Mouse (Mus musculus): Measurements from ENCODE around the gene Pbld2. TPM values are rescaled to one million over a fixed set of nuclear protein-coding genes. Genes with fewer than 3 reads are reported as not detected.

The Pbld2 gene
- polyA plus RNA-seq (2016; fragmentation: Nextera tagmentation; extraction: Ambion mirVana): 0.73 and 0.80 TPM in 2 replicates

DNA sequence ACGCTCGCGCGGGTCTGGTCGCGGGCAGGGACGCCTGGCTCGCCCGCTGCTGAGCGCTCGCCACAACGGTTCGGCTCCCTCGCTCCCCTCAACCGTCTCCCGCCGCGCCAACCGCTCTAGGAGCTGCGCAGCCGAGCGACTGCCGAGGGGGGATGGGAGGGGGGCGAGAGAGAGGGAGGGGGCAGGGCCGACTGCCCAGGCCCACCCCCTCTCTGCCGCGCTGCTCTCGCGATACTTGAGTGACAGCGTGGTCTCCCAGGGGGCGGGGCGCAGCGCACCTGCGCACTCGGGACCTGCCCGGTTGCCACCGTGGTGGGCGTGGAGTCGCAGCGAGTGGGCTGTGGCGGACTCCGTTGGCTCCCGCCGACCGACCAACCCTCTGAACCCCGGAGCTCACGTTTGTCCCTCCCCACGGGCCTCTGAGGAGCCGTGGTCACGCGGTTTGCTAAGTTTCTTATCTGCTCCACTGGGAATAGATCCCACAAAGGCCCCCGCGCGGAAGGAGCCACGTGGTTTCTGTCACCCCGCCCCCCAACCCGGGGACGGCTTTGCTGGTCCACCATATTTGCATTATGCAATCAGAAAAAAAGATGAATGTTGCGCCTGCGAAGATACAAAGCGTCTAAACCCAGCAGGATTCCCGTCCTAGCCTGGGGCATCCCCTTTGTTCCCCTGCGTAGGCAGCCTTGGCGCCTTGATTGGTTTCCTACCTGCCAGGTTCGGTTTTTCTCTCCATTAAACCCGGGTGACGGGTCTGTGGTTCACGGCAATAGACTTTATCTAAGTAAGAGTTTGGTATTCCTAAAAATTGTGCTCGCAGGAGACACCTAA lies at the start of gene Pbld2, which contains the start of gene Hnrnph3:
Pbld2 (plus strand) TSS at position 567 of the 831 bp plus-strand sequence.
Hnrnph3 (minus strand) TSS at position 469 of the 831 bp plus-strand sequence.
- peaks cover 50% of the 10 kb centered on the region for H3K4me1 ChIP-seq
- H3K4me2 ChIP-seq (replicated peaks): peak within 1 kb of the TSS; percentile 76
- ATAC-seq (ENCODE audit: low FRiP score, low read depth): peak; percentile 91
- H3K27me3 ChIP-seq (replicated peaks): no peaks in the 10 kb centered on the region
- WGBS: under 1% methylated on average over 56 of the region's 69 CpGs
- no peaks in the 10 kb centered on the region for H3K36me3 ChIP-seq
- peak within 1 kb of the TSS; percentile 99 for H3K9ac ChIP-seq
- peak within 1 kb of the TSS; percentile 95 for H3K4me3 ChIP-seq
- H3K9me3 ChIP-seq: no peaks in the 10 kb centered on the region
- peak within 1 kb of the TSS; percentile 99 for H3K27ac ChIP-seq

- peak overlapping the region; percentile 84; the same call in 1 of the 2 replicates for H3K9ac ChIP-seq
- H3K9me3 ChIP-seq: no peaks in the 10 kb centered on the region
- peak overlapping the region; percentile 66 for H3K4me2 ChIP-seq (replicated peaks)
- no peaks in the 10 kb centered on the region for H3K27me3 ChIP-seq (replicated peaks)
- peaks cover 29% of the 10 kb centered on the region for H3K36me3 ChIP-seq
- H3K27ac ChIP-seq: no peak overlapping the region
- ATAC-seq (ENCODE audit: low FRiP score, low read depth): peak; percentile 13; the same call in 1 of the 2 replicates
- 10% methylated on average over 10 of the region's 10 CpGs for WGBS
- H3K4me1 ChIP-seq: peaks cover 10% of the 10 kb centered on the region
- peak overlapping the region; percentile 92 for H3K4me3 ChIP-seq
Observed at GRCm38 (mm10) chr10:62979667-62980038, 44.5 kb upstream of the Pbld2 start.

DNA sequence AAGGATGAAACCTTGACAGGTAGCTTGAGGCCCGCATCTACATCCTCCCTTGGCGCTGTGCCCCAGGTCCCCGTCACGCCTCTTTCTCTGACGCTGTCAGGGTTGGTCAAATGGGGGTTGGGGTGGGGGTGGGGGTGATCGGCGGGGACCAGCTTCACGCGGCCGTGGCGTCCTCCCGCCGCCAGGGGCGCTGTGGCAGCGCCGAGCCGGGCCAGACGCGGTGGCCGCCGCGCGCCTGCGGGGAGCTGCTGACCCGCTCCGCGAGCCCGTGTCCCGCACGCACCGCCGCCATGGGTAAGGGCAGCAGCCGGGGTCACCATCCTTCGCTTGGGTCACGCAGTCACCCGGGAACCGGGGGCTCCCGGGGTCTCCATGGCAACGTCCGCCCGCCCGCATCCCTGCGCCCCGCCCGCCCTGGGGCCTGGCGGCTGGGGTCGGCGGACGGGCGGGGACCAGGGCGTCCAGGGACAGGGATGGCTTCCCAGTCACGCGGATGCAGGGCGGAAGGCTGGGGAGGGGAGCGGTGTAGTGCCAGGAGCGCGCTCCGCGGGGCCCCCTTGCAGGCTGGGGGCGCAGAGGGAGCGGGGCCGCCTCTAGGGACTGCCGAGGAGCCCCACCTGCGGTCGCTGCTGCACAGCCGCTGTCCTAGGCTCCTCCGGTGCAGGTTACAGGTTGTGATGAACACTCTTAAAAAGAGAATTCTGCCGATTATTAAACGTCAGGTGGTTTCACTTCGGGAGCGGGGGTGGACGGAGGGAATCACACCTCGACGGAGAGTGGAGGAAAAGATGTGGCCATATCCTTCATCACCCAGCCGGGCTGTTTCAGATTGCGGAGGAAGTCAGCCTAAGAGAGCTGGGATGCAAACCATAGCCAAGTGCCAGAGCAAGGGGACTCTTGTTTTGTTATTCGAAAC lies 43.8 kb upstream of the Pbld2 start, which contains the start of gene Rufy2:
Rufy2 (plus strand) TSS at position 185 of the 916 bp plus-strand sequence.
- H3K27me3 ChIP-seq (replicated peaks): no peaks in the 10 kb centered on the region
- under 1% methylated on average over 77 of the region's 77 CpGs for WGBS
- peak within 1 kb of the TSS; percentile 66 for H3K4me2 ChIP-seq (replicated peaks)
- H3K4me3 ChIP-seq: peak within 1 kb of the TSS; percentile 92
- H3K4me1 ChIP-seq: peaks cover 10% of the 10 kb centered on the region
- peak within 1 kb of the TSS; percentile 84 for H3K9ac ChIP-seq
- no peaks in the 10 kb centered on the region for H3K9me3 ChIP-seq
- peaks cover 36% of the 10 kb centered on the region for H3K36me3 ChIP-seq
- H3K27ac ChIP-seq: peak within 1 kb of the TSS; percentile 64; the same call in 1 of the 2 replicates
- peak; percentile 93 for ATAC-seq (ENCODE audit: low FRiP score, low read depth)

GRCm38 (mm10) chr10:62984072-62984471 lies 40.0 kb upstream of the Pbld2 start:
- H3K4me3 ChIP-seq: no peak overlapping the region
- no peak for ATAC-seq (ENCODE audit: low FRiP score, low read depth)
- peaks cover 10% of the 10 kb centered on the region for H3K4me1 ChIP-seq
- H3K9me3 ChIP-seq: no peaks in the 10 kb centered on the region
- no peak overlapping the region for H3K9ac ChIP-seq
- H3K36me3 ChIP-seq: peaks cover 63% of the 10 kb centered on the region
- no peak overlapping the region for H3K4me2 ChIP-seq (replicated peaks)
- no peaks in the 10 kb centered on the region for H3K27me3 ChIP-seq (replicated peaks)
- no peak overlapping the region for H3K27ac ChIP-seq
- WGBS: 95% methylated on average over 11 of the region's 11 CpGs

- Histone ChIP-seq H3K4me1 (peaks cover 9% of the 10 kb centered on the region), H3K4me2 (replicated peaks) (no peak overlapping the region), H3K9me3 (no peaks in the 10 kb centered on the region), H3K4me3 (no peak overlapping the region), H3K36me3 (peaks cover 68% of the 10 kb centered on the region), H3K27me3 (replicated peaks) (no peaks in the 10 kb centered on the region), H3K27ac (no peak overlapping the region), H3K9ac (no peak overlapping the region)
- WGBS: 93% methylated on average over 6 of the region's 6 CpGs
- no peak for ATAC-seq (ENCODE audit: low FRiP score, low read depth)
Observed at GRCm38 (mm10) chr10:62984495-62984894, 39.6 kb upstream of the Pbld2 start.

- no peak overlapping the region for H3K27ac ChIP-seq
- no peaks in the 10 kb centered on the region for H3K27me3 ChIP-seq (replicated peaks)
- WGBS: 30% methylated on average over 3 of the region's 3 CpGs
- no peaks in the 10 kb centered on the region for H3K4me1 ChIP-seq
- H3K9ac ChIP-seq: no peak overlapping the region
- H3K36me3 ChIP-seq: peaks cover 92% of the 10 kb centered on the region
- H3K4me2 ChIP-seq (replicated peaks): no peak overlapping the region
- no peak overlapping the region for H3K4me3 ChIP-seq
- no peaks in the 10 kb centered on the region for H3K9me3 ChIP-seq
- no peak for ATAC-seq (ENCODE audit: low FRiP score, low read depth)
Observed at GRCm38 (mm10) chr10:62987341-62987740, 36.8 kb upstream of the Pbld2 start.

DNA sequence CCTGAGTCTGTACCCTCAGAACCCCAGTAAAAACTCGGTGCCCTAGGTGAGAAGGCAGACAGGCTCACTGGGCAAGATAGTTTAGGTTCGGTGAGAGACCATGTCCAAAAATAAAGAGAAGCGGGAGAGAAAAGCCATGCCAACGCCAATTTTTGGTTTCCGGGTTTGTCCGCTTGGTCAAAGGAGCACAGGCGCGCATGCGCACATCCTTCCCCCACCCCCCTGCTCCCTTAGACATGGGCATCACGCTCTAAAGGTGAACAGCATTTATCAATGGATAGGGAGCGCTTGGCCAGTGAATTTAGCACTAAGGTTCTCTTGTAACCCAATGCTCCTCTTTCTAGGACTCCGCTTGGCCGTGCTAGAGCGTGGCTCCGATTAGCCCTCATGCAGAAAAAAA lies 33.5 kb upstream of the Pbld2 start:
- Histone ChIP-seq H3K4me3 (no peak overlapping the region), H3K4me2 (replicated peaks) (no peak overlapping the region), H3K27ac (no peak overlapping the region), H3K9ac (no peak overlapping the region), H3K4me1 (no peaks in the 10 kb centered on the region), H3K27me3 (replicated peaks) (no peaks in the 10 kb centered on the region), H3K36me3 (peaks cover 92% of the 10 kb centered on the region), H3K9me3 (no peaks in the 10 kb centered on the region)
- ATAC-seq (ENCODE audit: low FRiP score, low read depth): no peak
- WGBS: 94% methylated on average over 15 of the region's 15 CpGs

- Histone ChIP-seq H3K27me3 (replicated peaks) (no peaks in the 10 kb centered on the region), H3K4me3 (no peak overlapping the region), H3K9me3 (no peaks in the 10 kb centered on the region), H3K4me1 (no peaks in the 10 kb centered on the region), H3K4me2 (replicated peaks) (no peak overlapping the region), H3K36me3 (peaks cover 90% of the 10 kb centered on the region), H3K27ac (no peak overlapping the region), H3K9ac (no peak overlapping the region)
- ATAC-seq (ENCODE audit: low FRiP score, low read depth): no peak
- 75% methylated on average over 7 of the region's 9 CpGs for WGBS
Observed at GRCm38 (mm10) chr10:62993991-62994390, 30.1 kb upstream of the Pbld2 start.

DNA sequence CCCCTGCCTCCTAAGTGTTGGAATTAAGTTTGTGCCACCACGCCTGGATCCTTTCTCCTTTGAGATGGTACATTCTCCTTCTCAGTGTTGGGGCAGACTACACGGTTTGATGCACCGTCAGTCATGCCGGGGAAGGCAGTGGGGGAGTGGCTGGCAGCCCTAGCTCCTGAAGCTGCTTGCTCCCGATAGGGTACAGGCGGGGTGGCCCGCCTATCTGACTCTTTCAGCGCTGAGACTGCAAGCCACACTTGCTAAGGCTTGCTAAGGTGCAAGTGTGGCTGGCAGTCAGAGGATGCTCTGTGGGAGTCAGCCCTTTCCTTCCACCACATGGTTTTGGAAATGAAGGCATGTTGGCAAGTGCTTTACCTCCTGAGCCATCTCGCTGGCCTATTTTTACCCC lies 23.5 kb upstream of the Pbld2 start:
- ATAC-seq (ENCODE audit: low FRiP score, low read depth): no peak
- Histone ChIP-seq H3K4me2 (replicated peaks) (no peak overlapping the region), H3K9me3 (no peaks in the 10 kb centered on the region), H3K9ac (no peak overlapping the region), H3K27ac (no peak overlapping the region), H3K4me3 (no peak overlapping the region), H3K27me3 (replicated peaks) (no peaks in the 10 kb centered on the region), H3K36me3 (peaks cover 87% of the 10 kb centered on the region), H3K4me1 (no peaks in the 10 kb centered on the region)
- 77% methylated on average over 9 of the region's 9 CpGs for WGBS

DNA sequence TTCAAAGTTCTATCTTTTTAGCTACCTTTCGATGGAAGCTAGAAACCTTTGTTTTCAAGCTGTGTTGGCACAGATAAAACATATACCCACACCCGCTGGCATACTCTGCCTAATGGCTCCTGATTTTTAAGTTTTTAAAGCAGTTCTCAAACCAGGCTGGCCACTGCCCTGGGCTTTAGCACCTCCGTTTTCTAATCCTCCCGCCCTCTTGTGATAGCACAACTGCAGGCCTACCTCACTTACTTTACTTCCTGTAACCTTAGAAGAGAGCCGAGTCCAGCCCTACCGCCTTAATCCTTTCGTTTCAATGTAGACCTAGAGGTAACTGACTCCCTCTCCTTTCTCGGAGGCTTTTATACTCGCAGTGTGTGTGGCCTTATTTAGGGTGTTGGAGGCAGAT lies 20.9 kb upstream of the Pbld2 start:
- Histone ChIP-seq H3K4me2 (replicated peaks) (no peak overlapping the region), H3K9ac (no peak overlapping the region), H3K4me3 (no peak overlapping the region), H3K27me3 (replicated peaks) (no peaks in the 10 kb centered on the region), H3K36me3 (peaks cover 89% of the 10 kb centered on the region), H3K27ac (no peak overlapping the region), H3K4me1 (no peaks in the 10 kb centered on the region), H3K9me3 (no peaks in the 10 kb centered on the region)
- ATAC-seq (ENCODE audit: low FRiP score, low read depth): no peak
- WGBS: 87% methylated on average over 9 of the region's 9 CpGs

GRCm38 (mm10) chr10:63004556-63004955 lies 19.6 kb upstream of the Pbld2 start:
- Histone ChIP-seq H3K4me3 (no peak overlapping the region), H3K9me3 (no peaks in the 10 kb centered on the region), H3K4me2 (replicated peaks) (no peak overlapping the region), H3K36me3 (peaks cover 85% of the 10 kb centered on the region), H3K9ac (no peak overlapping the region), H3K4me1 (no peaks in the 10 kb centered on the region), H3K27me3 (replicated peaks) (no peaks in the 10 kb centered on the region), H3K27ac (no peak overlapping the region)
- ATAC-seq (ENCODE audit: low FRiP score, low read depth): no peak
- WGBS: 92% methylated on average over 9 of the region's 9 CpGs

- H3K4me1 ChIP-seq: no peaks in the 10 kb centered on the region
- H3K36me3 ChIP-seq: peaks cover 81% of the 10 kb centered on the region
- no peak overlapping the region for H3K9ac ChIP-seq
- ATAC-seq (ENCODE audit: low FRiP score, low read depth): no peak
- 82% methylated on average over 3 of the region's 3 CpGs for WGBS
- no peak overlapping the region for H3K4me2 ChIP-seq (replicated peaks)
- H3K27me3 ChIP-seq (replicated peaks): no peaks in the 10 kb centered on the region
- H3K4me3 ChIP-seq: no peak overlapping the region
- H3K9me3 ChIP-seq: no peaks in the 10 kb centered on the region
- no peak overlapping the region for H3K27ac ChIP-seq
Observed at GRCm38 (mm10) chr10:63008193-63008592, 15.9 kb upstream of the Pbld2 start.

All from neural tube, embryonic 12.5 days (tissue).